Mouse (Mus musculus) liver, embryonic 14.5 days (tissue): ENCODE data around the gene Ncbp1.
"Not testable (repeated sequence)": the region's sequence is repeated elsewhere in the genome, so short reads cannot be mapped to it uniquely, and the experiment has no call there.

Experiments
- CTCF ChIP-seq: IDR thresholded peaks from 2 replicates; pipeline ENCODE4 v1.5.1; 2016; ENCODE audit warnings: antibody characterized with exemption, low read depth, control low read depth
- EP300 ChIP-seq: IDR thresholded peaks from 2 replicates; pipeline ENCODE4 v1.6.1; 2016; ENCODE audit warnings: antibody characterized with exemption, low read depth

DNA sequence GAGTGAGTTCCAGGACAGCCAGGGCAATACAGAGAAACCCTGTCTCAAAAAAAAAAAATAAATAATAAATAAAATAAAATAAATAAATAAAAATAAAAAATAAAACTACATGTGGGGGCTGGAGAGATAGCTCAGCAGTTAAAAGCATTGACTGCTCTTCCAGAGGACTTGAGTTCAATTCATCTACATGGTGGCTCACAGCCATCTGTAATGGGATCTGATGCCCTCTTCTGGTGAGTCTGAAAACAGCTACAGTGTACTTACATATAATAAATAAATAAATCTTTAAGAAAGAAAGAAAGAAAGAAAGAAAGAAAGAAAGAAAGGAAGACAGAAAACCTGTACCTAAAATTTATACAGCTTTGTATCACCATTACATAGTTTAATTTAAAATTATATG, 53.6 kb downstream of the Ncbp1 start:
- TF ChIP-seq CTCF, result peak; percentile 48
- not testable (repeated sequence) for TF ChIP-seq EP300
